Mouse (Mus musculus) cerebellum, adult 18-20 months (tissue): ENCODE data around the gene Mapt.

ENCODE experiments used
- DNase-seq, 2 experiments: peaks; one replicate each; pipeline ENCODE4 v3.0.0; 2021

Gene Mapt

DNA sequence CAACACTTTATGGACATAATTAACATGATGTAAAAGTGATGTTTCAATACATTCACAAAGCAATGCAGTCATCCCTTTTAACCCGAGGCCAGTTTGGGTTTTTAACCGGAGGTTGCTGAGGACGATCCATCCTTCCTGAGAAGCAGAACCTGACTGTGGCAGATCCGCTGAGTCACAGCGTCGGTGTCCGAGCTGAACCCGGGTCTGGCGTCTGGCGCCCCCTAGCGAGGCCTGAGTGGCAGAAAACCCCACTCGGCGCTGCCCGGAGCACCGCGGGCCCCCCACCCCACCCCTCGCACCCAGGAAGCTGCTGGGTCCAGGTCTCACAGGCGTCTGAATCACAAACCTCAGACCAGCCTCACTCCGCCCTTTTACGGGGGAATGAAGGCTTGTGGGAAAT is 47.0 kb downstream of the Mapt start:
- peak; percentile 86 to 91 for DNase-seq

DNA sequence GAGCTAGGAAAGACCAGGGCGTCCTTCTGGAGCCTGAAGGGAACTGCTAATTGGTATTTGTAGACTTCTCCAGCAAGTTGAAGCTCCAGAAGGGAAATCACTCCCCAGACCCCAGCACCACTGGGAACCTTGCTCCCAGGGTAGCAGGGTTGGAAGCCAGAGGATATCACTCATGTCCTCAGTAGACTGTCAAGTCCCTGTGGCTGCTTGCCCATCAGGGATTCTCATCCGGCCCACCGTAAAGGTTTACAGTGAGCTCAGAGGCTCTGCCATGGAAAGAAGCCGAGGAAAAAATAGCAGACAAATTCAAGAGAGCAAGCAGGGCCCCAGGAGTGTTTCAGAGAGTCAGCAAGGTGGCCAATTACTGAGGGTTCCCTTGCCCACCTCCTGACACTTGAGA is 47.9 kb downstream of the Mapt start:
- DNase-seq, result peak in 1 of 2 experiments; percentile 33

DNA sequence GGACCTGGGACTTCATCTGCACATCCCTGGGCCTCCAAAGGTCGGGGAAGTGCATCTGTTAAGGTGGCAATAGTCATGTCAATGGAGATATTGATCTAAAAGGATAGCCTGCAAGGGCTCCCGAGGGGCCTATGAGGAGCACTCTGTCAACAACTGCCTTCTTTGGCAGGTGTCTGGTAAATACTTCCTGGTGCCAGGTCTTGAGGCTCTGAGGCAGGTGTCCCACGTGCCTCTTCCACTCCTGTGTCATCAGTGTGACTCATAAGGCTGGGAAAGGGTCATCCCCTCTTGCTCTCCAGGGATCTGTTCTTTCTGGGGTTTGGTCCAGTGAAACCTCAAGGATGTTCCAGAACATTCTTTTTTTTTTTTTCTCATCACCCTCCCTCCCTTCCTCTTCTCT is 48.3 kb downstream of the Mapt start:
- peak; percentile 49 to 61 for DNase-seq

DNA sequence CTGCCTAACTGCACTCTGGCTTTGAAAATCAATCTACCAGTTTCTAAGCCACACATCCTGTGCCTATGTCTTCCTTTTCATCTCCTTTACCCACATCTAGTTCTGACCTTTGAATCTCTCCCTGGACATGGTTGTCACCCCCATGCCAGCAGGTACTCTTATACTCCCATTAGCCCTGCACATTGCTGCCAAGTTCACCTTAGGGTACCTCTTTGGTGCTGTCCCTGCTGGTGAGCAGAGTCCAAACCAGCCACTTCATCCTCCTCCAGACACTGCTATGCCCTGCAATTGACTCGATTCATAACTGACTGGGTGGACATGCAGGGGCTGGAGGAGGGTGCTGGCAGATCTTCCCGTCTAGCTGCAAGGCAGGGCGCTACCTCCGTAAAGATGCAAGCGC is 50.3 kb downstream of the Mapt start:
- no peak for DNase-seq

DNA sequence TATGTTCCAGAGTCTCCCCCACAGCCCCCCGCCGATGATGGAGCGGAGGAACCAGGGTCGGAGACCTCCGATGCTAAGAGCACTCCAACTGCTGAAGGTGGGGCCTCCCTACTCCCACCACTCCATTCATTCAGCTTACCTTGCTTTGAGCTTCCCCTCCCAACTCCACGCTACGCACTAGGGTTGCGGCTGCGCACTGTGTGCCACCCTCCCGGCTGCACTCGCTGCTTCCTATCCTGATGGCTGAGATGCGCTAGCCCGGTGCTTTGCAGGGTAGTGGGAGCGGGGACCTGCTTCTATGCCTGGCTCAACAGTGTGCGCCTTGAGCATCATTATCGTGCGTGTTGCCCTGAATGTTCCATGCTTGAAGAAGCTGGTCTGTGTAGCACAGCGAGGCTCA is 55.9 kb downstream of the Mapt start:
- DNase-seq, result no peak

DNA sequence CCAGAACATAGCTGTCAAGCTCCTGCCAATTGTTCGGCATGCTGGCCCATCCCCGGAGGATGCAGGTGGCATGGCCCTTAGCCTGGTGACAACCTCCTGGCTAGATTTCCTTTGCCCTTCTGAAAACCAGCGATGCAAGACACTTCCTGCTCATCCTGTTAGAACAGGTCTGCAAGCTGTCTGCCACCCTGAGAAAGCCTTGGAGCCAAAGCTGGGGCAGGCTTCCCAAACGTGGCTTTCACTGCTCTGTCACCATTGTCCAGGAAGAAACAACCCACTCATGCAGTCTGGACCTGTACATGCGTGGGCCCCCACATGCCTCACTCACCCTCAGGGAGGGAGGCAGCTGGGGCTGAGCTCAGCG is 57.6 kb downstream of the Mapt start:
- peak; percentile 87 to 95 for DNase-seq

DNA sequence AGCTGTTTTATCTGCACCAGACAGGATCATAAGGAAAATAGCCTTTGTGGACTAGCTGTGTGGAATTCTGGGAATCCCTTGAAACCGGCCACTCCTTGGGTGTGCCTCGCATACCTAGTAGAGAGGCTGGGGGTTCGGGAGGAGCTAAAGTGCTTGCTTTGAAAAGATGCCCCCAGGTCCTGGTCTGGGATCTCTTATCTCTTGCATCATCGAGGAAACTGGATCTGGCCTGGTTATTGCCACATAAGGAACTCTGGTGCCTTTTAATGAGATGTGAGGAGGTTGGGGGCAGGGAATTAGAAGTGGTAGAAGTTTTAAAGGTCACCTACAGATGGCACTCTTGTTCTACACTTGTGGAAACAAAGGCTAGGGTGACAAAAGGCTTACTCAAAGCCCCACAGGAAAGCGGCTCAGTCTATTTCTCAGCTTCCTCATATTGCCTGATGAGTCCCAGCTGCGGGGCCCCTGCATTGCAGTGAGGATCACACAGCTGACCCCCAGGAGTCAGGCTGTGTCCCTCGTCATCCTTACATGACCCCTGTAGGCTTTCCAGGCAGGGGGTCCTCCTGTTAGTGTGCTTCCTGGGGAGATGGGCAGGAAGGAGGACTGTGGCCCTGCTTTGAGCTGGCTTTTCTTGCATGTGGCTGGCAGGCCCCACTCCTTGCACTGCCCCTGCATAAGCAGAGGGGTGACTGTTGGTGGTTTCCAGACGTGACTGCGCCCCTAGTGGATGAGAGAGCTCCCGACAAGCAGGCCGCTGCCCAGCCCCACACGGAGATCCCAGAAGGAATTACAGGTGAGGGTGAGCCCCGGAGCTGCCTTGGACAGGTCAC is 58.2 kb downstream of the Mapt start:
- DNase-seq, result peak; percentile 81 to 83

DNA sequence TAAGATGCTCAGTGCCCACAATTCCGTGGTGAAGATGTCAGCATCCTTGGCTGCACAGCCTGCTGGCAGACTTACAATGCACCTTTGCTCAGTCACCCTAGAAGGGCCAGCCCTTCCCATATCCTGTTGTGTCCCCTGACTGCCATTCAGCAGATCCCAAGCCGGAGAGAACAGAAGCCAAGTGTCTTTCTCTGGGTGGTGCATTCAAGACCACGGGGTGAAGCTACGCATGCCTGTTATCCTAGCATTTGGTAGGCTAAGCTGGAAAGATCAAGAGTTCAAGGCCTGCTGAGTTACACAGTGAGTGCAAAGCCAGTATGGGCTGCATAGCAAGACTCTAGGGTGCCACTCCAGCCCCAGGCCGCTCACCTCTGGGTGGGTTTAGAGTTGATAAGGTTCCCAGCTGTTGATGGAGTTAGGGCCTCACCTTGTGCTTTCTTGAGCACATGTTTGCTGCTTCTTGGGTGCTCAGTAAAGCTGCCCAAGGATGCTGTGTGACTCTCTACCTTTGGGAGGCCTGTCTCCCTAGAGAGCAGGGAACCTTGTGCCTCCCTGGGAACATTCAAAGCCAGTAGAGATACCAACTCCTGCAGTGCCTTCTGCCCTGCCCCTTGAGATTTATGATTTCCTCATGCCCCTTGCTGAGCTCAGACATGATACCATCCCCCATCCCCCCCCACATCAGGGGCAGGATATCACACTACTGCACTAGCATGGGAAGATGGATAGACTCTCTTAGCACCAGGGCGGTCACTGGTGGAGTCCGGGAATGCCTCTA is 61.4 kb downstream of the Mapt start:
- no peak for DNase-seq

DNA sequence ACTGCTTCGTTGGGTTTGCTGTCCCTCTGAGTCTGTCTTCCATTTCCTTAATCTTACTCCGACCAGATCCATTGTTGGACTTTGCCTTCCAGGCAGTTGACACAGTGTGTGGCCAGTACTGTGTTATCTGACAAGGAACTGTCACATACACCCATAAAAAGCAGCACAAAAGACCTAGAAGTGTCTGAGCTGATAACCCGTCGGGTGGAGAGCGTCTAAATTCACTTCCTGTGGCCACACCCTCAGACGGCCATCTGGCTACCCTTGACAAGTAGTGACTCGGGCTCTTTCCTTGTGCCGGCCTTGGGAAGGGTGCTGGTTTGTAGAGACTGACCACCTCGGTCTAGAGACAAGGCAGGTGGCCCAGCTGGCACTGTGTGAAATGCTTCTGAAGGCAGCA is 62.1 kb downstream of the Mapt start:
- no peak for DNase-seq

DNA sequence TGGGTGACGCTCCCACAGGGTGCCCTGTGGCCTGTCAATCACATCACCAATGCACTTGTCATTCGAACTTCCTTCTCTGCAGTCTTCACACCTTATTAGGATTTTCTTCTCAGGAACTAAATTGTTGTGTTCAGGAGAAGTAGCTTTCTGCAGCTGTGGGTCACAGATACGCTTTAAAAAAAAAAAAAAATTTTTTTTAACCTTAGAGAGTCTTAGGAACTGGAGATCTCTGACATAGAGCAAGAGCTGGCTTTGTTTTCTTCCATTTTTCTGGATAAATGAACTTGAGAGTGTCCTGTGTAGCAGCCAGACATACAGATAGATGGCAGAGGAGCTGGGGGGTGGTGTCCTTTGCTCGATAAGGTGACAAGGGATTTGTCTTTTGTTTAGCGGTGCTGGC is 64.0 kb downstream of the Mapt start:
- DNase-seq, result no peak

DNA sequence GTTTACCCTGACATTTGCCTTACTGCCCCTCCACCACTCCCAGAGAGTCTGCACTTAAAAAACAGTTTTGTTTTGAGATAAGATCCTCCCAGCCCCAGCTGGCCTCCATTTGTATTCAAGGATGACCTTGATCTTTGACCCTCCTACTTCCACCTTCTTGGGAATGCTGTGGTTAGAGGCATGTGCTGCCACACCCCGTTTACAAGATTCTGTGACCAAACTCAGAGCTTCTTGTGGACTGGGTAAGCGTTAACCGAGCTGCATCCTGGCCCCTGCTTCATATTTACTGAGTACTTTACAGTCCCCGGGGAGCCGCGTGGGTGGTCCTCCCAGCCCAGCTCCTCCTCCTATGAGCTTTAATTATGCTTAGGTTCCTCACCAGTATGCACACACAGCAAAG is 64.5 kb downstream of the Mapt start:
- DNase-seq, result no peak

DNA sequence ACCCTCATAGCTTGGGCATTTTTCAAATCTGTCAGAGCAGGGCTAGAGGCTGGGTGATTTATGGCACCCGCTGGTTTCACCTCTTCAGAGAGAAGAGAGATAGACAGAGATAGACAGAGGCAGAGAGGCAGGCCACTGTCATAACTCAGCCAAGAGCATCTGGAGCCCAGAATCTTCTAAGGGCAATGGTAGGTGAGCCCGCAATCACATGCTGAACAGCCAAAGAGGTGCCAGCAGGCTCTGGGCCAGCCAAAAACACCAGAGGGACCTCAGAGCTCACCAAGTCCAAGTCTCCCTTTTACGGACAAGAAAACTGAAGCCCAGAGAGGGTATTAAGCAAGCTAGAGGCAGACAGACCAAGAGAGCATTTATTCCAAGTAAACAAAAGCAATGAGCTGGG is 66.5 kb downstream of the Mapt start:
- DNase-seq, result no peak

DNA sequence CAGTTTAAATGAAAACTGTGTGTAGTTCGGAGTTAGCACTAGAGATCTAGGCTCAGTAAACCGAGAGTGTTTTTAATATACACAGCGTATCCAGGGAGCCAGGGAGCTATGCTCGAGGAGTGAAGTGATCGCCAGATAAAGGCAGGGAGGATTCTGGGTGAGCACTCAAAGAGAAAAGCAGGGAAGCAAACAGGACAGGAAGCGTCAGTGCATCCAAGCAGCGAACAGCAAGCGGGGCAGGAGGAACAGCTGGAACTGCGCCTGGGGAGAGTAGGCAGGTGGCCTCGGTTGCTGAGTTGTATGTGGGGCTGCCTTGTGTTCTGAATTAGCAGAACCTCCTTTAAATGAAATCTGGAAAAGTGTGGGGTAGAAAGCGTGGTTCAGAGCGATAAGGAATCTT is 71.4 kb downstream of the Mapt start:
- DNase-seq, result no peak

DNA sequence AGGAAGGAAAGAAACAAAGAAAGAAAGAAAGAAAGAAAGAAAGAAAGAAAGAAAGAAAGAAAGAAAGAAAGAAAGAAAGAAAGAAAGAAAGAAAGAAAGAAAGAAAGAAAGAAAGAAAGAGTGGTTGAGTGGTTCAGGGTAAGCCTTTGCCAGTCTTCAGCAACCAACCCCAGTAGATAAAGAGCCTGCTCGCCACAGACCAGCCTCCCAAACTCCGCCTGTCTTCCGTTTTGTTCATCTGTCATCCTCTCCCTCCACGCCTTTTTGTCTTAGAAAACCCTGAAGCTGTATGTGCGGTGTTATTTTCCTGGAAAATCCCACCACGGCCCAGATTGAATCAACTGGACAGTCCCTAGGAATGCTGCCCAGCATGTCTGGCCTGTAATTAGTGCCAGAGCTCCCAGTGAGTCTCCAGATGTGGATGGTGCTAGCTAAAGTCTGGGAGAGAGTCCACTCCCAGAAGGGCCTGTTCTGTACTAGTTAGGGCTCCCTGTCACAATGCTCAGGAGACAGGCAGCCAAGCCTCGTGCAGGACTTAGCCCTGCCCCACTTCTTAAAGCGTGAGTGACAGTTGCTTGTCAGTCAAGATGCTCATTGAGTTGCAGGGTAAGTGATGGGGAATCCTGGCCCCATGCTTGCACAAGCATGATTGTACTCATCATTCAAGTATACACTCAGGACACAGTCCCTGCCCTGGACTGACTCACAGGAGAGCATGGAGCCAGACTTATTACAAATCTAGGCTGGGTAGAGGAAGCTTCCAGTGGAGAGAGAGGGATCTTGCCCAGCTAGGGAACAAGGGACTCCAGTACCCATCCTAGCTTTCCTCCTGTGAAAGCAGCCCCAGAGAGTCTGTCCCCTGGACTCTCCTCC is 72.1 kb downstream of the Mapt start:
- DNase-seq, result peak in 1 of 2 experiments; percentile 14

DNA sequence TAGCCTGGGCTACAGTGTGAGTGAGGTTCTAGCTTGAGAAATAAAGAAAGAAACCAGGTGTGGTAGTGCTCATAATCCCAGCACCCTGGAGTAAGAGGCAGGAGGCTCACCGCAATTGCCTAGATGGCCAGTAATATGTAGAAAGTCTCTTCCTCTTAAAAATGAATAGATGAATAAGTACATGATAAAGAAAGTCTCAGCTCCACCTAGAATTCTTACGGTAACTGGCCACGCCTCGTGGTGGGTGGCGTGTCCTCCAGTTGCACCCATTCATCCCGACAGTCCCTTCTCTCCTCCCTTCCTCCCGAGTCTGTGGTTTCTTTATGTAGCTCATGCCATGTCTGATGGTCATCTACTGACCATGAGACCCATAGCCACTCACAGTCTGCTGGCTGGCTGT is 74.5 kb downstream of the Mapt start:
- no peak for DNase-seq

DNA sequence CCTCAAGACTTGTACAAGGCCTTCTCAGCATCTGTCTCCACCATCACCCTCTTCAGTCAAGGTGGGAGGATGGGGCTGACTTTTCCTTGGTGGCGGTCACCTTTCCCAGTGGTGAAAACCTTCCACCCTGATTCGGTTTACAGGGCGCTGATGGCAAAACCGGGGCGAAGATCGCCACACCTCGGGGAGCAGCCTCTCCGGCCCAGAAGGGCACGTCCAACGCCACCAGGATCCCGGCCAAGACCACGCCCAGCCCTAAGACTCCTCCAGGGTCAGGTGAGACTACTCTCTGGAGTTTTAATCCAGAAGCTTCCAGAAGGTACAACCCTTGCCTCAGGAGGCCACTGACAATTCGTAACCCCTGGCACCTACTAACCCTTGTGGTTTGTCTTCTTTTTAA is 75.3 kb downstream of the Mapt start:
- no peak for DNase-seq

DNA sequence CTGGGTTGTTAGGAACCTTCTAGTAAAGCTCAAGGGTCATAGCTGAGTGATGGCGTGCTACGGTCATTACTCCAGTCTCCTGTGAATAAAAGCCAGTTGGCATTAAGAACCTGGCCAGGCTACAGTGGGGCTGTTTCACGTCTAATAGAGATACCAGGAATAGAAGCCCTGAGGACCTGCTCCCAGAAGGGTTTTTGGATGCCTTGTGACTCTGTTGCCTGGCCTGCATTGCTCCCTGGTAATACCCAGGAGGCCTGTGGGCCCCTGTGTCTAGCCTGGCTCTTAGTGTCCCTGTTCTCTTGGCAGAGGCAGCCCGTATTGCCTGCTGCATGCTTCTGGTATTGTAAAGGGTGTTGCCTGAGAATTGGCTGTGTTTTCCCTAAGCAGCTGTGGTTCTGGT is 75.9 kb downstream of the Mapt start:
- no peak for DNase-seq

DNA sequence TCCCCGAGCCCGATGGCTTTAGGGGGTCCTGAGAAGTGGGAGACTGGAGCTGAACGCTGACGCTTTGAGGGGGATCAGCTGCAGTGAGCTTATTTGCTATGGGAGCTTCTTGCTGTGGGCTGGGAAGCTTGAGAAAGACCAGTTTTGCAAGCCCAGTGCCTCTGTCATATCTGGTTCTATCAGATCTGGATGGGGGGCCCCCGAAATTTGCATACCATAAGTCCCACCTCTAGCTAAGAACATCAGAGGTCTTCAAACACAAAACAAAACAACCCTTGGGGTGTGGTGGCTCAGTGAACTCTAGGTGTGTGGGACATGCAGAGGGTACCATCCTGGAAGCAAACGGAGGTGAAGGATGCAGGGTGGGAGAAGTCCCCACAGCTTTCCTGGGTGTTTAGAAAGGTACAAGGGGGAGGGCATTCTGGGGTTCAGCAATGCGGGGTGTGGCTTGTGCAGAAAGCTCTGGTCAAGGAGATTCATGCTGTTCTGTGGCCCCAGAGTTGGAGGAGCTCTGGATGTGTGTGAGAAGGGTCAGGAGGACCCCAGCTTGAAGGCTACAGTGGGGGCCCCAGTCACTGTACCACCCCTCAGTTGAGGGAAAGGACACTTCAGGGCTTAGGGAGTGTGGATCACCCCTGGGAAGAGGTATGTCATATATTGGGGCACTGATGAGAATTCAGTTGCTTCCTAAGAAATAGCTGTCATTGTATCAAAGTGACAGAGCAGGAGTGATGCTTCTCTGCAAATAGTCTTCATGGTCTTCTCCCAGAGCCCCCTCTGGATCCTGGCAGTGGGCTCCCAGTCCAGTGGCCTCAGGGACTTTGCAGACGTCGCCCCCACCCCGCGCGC is 78.4 kb downstream of the Mapt start:
- DNase-seq, result no peak

DNA sequence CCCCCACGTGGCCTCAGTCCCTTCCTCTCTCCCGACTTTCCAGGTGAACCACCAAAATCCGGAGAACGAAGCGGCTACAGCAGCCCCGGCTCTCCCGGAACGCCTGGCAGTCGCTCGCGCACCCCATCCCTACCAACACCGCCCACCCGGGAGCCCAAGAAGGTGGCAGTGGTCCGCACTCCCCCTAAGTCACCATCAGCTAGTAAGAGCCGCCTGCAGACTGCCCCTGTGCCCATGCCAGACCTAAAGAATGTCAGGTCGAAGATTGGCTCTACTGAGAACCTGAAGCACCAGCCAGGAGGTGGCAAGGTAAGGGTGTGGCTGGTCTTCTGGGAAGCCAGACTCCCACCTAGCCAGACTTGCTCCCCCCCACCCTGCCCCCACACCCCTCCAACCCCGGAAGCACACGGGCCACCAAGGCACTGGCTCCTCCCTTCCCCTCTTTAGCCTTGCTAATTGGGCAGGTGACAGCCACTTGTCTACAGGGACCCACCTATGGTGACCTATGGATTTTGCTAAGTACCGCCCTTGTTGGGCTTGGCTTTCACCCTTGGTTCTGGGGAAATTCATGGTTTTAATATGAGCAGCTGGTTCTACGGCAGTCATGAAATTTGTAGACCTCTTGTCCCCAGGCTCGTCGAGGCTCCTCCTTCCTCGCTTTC is 79.2 kb downstream of the Mapt start:
- DNase-seq, result no peak

DNA sequence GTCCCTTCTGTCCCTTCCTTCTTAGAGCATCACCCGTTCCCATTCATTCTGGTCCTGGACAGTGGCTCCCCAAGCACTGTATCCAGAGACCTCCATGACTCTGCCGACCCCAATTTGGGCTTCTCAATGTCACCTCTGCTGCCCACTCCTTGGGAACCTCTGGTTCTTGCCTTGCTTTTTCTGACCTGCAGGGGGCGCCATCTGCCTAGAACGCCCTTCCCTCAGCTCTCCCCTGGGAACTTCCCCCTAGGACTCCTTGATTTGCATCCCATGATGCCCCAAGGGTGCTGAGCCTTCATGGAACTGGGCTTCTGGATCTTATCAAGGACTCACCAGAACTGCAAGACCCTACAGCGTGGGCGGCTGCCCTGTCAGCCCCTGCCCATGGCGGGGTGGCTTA is 80.5 kb downstream of the Mapt start:
- no peak for DNase-seq

DNA sequence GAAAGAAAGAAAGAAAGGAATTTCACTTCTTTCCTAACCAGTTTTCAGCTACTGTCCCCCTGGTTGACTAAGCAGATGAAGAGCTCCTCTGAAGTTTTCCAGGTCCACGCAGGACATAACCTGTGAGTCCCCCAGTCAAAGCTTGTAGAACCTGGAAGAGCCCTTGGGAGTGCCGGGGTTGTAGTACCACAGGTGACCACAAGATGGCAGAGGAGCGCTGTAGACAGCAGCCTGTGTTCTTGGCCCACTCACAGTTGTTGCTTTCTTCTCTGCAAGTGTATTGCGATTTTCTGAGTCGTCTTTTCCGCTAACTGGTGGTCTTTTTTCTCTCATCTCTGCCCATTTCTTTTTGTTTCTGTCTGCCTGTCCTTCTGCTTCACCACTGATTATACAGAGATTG is 84.5 kb downstream of the Mapt start:
- DNase-seq, result peak; percentile 81 to 85
